Mouse (Mus musculus) forebrain, postnatal 0 days (tissue): ENCODE measurements around the gene Ube2n. TPM values are rescaled to one million over a fixed set of nuclear protein-coding genes. Genes with fewer than 3 reads are reported as not detected.

Experiments used
- ATAC-seq: fragments of 200-750 bp; cut with Nextera tagmentation; 2 replicates; pipeline ENCODE4 v1.8.0; 2017; ENCODE audit warnings: mild to moderate bottlenecking, moderate library complexity
- DNase-seq: peaks from one replicate; pipeline ENCODE4 v3.0.0-alpha.2; 2015
- H3K27ac ChIP-seq: fragments of 300-500 bp; sonication (generic); 2 replicates; pipeline ENCODE4 v1.5.1; 2014; ENCODE audit warnings: low read depth, mild to moderate bottlenecking, antibody characterized with exemption, low read length, moderate library complexity, mixed read lengths
- H3K27me3 ChIP-seq: fragments of 300-500 bp; sonication (generic); 2 replicates; pipeline ENCODE4 v1.6.1; 2014; ENCODE audit warnings: mild to moderate bottlenecking, low read length, mixed read lengths; ENCODE audit not compliant: insufficient read depth
- H3K36me3 ChIP-seq: fragments of 300-500 bp; sonication (generic); 2 replicates; pipeline ENCODE4 v1.6.1; 2014; ENCODE audit warnings: mild to moderate bottlenecking, moderate library complexity; ENCODE audit not compliant: insufficient read depth
- H3K4me1 ChIP-seq: fragments of 300-500 bp; sonication (generic); 2 replicates; pipeline ENCODE4 v1.6.1; 2014; ENCODE audit warnings: antibody characterized with exemption; ENCODE audit not compliant: insufficient read depth
- H3K4me2 ChIP-seq: fragments of 300-500 bp; sonication (generic); 2 replicates; pipeline ENCODE4 v1.6.1; 2014; ENCODE audit warnings: low read depth, mild to moderate bottlenecking, moderate library complexity
- H3K4me3 ChIP-seq: fragments of 300-500 bp; sonication (generic); 2 replicates; pipeline ENCODE4 v1.5.1; 2014; ENCODE audit warnings: low read depth, low read length, mixed read lengths
- H3K9ac ChIP-seq: fragments of 300-500 bp; sonication (generic); 2 replicates; pipeline ENCODE4 v1.6.1; 2014; ENCODE audit warnings: mild to moderate bottlenecking
- H3K9me3 ChIP-seq: fragments of 300-500 bp; sonication (generic); 2 replicates; pipeline ENCODE4 v1.6.1; 2016; ENCODE audit warnings: low read length
- CTCF ChIP-seq: sonication (generic); IDR thresholded peaks from 2 replicates; pipeline ENCODE4 v1.5.1; 2016; ENCODE audit warnings: antibody characterized with exemption, control low read depth, low read depth
- WGBS: fragments of 180-500 bp; shearing (Covaris S2); extraction: QIAGEN DNeasy Blood & Tissue Kit; methylation state at CpG from one replicate; pipeline ENCODE4 v1.1.7; 2014; 5-methylcytosine and 5-hydroxymethylcytosine counted together
- polyA plus RNA-seq: library from polyadenylated mRNA; unstranded; fragments of >200 nt; fragmentation: Nextera tagmentation; extraction: Ambion mirVana; gene quantifications from 2 replicates; pipeline ENCODE4 v1.2.1, GENCODE M21; 2015
- total RNA-seq: library from RNA; depleted of rRNA; stranded (reverse); fragments of >200 nt; gene quantifications from 2 replicates; pipeline ENCODE4 v1.2.3, GENCODE M21; 2014

The Ube2n gene
- total and polyA plus RNA-seq, 2 experiments from 2014 or later, result 275 to 333 TPM

- no peaks in the 10 kb centered on the region for H3K36me3 ChIP-seq
Measured at GRCm38 (mm10) chr10:95508793-95509192, 6.2 kb upstream of the Ube2n start.

GRCm38 (mm10) chr10:95509263-95509662 lies 5.7 kb upstream of the Ube2n start:
- no peak overlapping the region for H3K4me3 ChIP-seq
- no peaks in the 10 kb centered on the region for H3K27me3 ChIP-seq
- no peak overlapping the region for H3K4me2 ChIP-seq
- H3K4me1 ChIP-seq, result no peaks in the 10 kb centered on the region; the same call in 1 of the 2 replicates
- WGBS, result 74% methylated on average over 3 of the region's 3 CpGs
- DNase-seq (no peak), ATAC-seq (no peak)
- no peak overlapping the region for H3K27ac ChIP-seq
- no peaks in the 10 kb centered on the region for H3K36me3 ChIP-seq
- TF ChIP-seq CTCF, result no peak
- no peaks in the 10 kb centered on the region for H3K9me3 ChIP-seq
- no peak overlapping the region for H3K9ac ChIP-seq

More at GRCm38 (mm10) chr10:95508793-95509192, 6.2 kb upstream of the Ube2n start:
- no peaks in the 10 kb centered on the region for H3K9me3 ChIP-seq
- no peak for TF ChIP-seq CTCF
- ATAC-seq, result no peak
- no peak overlapping the region for H3K4me3 ChIP-seq
- H3K9ac ChIP-seq, result no peak overlapping the region
- WGBS, result 77% methylated on average over 6 of the region's 6 CpGs
- no peak overlapping the region for H3K4me2 ChIP-seq
- H3K27ac ChIP-seq, result no peak overlapping the region
- H3K4me1 ChIP-seq, result no peaks in the 10 kb centered on the region
- no peak for DNase-seq
- H3K27me3 ChIP-seq, result no peaks in the 10 kb centered on the region

GRCm38 (mm10) chr10:95512635-95513034 lies 2.3 kb upstream of the Ube2n start:
- WGBS, result 87% methylated on average over 8 of the region's 8 CpGs
- no peak for DNase-seq
- ATAC-seq, result no peak

GRCm38 (mm10) chr10:95513768-95514556 lies 983 bp upstream of the Ube2n start:
- Histone ChIP-seq H3K4me3 (peak overlapping the region; percentile 89), H3K4me2 (peak overlapping the region; percentile 54), H3K36me3 (no peaks in the 10 kb centered on the region), H3K27me3 (no peaks in the 10 kb centered on the region), H3K9ac (peak overlapping the region; percentile 87), H3K4me1 (peaks cover 8% of the 10 kb centered on the region; the same call in 1 of the 2 replicates), H3K27ac (peak overlapping the region; percentile 95), H3K9me3 (no peaks in the 10 kb centered on the region)
- DNase-seq, result peak; percentile 66
- 29% methylated on average over 15 of the region's 15 CpGs for WGBS
- no peak for TF ChIP-seq CTCF
- ATAC-seq, result peak; percentile 3; the same call in 1 of the 2 replicates

More at GRCm38 (mm10) chr10:95512635-95513034, 2.3 kb upstream of the Ube2n start:
- Histone ChIP-seq H3K9ac (no peak overlapping the region), H3K4me1 (peaks cover 8% of the 10 kb centered on the region; the same call in 1 of the 2 replicates), H3K9me3 (no peaks in the 10 kb centered on the region), H3K27ac (no peak overlapping the region), H3K4me2 (no peak overlapping the region), H3K4me3 (no peak overlapping the region), H3K36me3 (no peaks in the 10 kb centered on the region), H3K27me3 (no peaks in the 10 kb centered on the region)
- TF ChIP-seq CTCF, result no peak

GRCm38 (mm10) chr10:95515293-95515931 lies 467 bp downstream of the Ube2n start:
- peak; percentile 50 for ATAC-seq
- H3K4me1 ChIP-seq, result peaks cover 8% of the 10 kb centered on the region; the same call in 1 of the 2 replicates
- 2% methylated on average over 66 of the region's 80 CpGs for WGBS
- DNase-seq, result peak; percentile 18
- peak overlapping the region; percentile 95 for H3K27ac ChIP-seq
- H3K4me2 ChIP-seq, result peak overlapping the region; percentile 71
- H3K4me3 ChIP-seq, result peak overlapping the region; percentile 89
- H3K27me3 ChIP-seq, result no peaks in the 10 kb centered on the region
- H3K36me3 ChIP-seq, result no peaks in the 10 kb centered on the region
- H3K9ac ChIP-seq, result peak overlapping the region; percentile 87
- H3K9me3 ChIP-seq, result no peaks in the 10 kb centered on the region
- TF ChIP-seq CTCF, result no peak

- Histone ChIP-seq H3K9ac (no peak overlapping the region), H3K4me2 (no peak overlapping the region), H3K4me1 (peaks cover 8% of the 10 kb centered on the region; the same call in 1 of the 2 replicates), H3K4me3 (no peak overlapping the region), H3K36me3 (no peaks in the 10 kb centered on the region), H3K27ac (no peak overlapping the region), H3K27me3 (no peaks in the 10 kb centered on the region), H3K9me3 (no peaks in the 10 kb centered on the region)
- DNase-seq (no peak), ATAC-seq (no peak)
- TF ChIP-seq CTCF, result no peak
- WGBS, result 93% methylated on average over 6 of the region's 6 CpGs
Measured at GRCm38 (mm10) chr10:95517656-95518055, 2.7 kb downstream of the Ube2n start.
